Mouse (Mus musculus): ENCODE data around the gene Nup107.
"Not testable (repeated sequence)": the region's sequence is repeated elsewhere in the genome, so short reads cannot be mapped to it uniquely, and the experiment has no call there.

The Nup107 gene

DNA sequence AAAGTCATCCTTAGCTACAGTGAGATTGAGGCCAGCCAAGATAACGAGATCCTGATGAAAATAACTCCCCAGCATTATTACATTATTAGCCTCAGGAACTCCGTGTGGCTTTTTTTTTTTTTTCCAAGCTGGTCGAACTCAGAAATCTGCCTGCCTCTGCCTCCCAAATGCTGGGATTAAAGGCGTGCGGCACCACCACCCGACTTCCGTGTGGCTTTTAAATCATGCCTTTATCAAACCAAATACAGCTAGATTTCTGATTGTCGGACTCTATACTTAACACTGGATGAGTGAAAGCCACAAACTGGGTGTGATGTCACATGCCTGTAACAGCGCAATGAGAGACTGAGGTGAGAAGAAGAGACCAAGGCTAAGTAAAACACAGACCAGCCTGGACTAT, 79.6 kb downstream of the Nup107 start:
- no peak for DNase-seq

DNA sequence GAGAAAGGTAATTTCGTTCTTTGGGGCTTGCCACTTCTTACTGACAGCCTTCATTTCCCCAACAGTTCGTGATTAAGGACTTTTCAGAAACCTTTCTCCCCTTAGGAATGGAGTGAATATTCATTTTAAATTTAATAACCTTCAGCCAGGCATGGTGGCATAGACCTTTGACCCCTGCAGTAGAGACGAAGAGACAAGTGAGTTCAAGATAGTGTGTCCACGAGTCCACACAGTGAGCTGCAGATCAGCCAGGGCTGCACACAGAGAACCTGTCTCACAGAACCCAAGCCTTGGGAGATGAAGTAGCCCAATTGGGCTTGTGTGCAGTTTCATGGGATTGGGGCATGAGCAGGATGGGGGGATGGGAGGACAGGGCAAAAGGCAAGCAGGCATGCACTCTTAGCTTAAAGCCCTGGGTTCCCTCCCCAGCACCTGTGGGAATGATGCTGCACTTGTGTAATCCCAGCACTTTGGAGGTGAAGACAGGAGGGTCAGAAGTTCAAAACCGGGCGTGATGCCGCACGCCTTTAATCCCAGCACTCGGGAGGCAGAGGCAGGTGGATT, 80.2 kb downstream of the Nup107 start:
- no peak for DNase-seq

DNA sequence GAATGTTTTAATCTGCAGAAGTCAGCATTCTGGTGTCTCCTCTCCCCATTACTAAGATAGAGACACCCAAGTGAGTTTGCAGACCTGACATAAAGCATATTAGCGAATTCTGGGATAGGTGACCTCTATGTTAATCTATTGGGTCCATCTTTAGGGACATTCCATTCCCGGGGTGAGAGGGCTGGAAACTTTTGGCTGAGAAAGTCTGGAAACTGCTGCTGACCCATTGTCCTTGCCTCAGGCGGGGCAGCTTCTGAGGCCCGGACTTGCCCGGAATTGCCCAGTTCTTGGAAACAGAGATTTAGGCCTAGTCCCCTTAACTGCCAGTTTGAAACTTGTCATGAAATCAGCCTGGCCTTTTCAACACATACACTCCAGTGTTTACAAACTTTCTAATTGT, 81.1 kb downstream of the Nup107 start:
- DNase-seq = no peak

DNA sequence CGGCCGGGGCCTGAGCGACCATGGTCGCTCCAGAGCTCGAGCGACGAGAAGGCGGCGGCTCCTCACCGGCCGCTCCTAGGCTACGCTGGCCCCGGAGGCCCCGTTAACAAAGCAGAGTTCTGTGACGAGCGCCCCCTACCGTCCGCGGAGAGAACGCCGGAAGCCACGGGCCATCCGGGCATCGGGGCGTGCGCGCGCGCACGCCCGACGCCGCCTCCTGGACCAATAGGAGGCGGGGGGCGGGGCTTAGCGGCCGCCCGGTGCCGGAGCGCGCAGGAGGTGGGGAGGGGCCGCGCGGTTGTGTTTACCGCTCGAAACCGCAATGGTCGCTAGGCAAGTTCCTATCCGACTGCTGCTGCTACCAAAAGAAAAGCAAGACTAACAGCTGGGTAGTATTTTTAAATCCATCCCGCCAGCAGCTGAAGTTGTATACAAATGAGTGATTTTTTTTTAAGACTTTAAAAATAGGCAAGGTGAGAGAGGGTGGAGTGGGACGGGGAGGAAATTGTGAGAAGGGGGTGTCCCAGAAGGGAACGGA, 81.8 kb downstream of the Nup107 start, which contains the start of gene Mdm2:
Gene Mdm2 (minus strand): TSS at position 155 of the 538 bp plus-strand sequence.
- peak; percentile 98 for DNase-seq

DNA sequence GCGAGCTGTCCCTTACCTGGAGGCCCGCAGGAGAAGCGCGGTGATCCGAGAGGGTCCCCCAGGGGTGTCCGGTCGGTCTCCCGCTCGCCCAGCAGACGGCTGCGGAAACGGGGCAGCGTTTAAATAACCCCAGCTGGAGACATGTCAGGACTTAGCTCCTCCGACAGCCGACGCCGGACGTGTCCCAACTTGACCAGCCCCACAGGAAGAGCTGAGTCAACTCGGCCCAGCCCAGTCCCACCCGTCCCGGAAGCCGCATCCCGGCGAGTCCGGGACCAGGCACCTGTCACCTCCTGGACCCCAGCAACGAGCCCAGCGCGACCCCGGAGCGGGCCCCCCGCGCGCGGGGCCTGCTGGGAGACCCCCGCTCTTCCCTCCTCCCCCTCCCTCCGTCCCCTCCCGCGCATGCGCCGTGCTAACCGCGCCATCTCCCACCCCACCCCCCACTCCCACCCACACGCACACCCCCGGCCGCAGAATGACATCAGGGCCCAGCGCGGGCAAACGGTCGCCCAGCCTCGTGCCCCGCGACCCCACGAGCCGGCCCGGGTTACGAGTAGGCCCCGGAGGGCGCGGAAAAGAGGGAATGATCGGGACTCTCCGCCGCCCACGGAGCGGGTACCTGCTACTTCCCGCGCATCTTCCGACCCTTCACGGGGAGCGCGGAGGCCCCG, 82.4 kb downstream of the Nup107 start:
- peak; percentile 74 for DNase-seq

DNA sequence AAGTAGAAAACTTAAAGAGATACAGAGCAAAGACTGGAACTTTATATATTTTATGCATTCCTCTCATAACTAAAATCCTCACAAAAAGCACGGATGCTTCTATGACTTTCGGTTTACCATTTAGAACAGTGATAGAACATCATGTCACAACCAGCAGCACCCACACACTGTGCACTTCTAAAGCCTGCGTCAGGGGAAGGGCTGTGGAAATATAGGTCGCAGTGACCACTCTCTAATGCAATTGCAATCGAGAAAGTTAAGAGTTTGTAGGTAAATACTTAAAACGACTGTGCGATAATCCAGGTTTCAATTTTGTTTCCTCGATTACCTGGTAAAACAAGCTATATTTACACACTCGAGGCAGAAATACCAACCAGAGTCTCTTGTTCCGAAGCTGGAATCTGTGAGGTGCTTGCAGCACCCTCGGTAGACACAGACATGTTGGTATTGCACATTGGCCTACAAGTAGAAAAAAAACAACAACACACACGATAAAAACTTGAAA, 83.1 kb downstream of the Nup107 start:
- no peak for DNase-seq

DNA sequence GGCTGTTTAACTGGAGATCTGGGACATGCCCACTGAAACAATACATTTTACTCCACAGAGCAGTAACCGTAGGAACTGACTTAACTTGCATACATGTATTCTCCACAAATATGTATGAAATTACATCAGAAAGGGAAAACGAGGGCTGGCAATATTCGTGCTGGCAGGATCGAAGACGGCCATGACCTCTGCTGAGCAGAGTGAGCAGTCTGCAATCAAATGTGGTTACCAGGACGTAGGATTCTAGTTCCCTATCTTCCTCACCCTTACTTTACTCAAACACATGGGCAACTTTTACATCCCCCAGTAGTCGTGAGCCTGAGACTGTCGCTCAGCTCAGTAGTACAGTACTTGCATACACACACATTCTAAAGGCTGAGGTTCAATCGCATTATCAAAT, 83.6 kb downstream of the Nup107 start:
- DNase-seq = no peak

DNA sequence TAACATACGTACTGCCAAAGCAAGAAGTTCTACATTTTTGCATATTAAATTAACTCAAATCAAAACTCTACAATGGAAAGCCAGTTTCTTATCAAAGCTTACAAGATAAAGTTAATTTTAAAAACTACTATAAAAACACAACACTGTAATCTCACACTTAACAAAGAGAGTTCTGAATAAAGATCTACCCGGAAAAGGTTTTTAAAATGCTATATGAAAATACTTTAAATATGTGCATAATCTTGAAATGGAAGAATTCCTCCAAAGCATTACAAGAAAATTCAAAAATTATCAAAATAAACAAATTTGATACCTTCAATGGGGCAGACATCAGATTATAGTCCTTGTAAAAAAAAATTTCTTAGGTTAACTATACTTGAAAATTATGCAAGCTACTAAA, 84.1 kb downstream of the Nup107 start:
- no peak for DNase-seq

DNA sequence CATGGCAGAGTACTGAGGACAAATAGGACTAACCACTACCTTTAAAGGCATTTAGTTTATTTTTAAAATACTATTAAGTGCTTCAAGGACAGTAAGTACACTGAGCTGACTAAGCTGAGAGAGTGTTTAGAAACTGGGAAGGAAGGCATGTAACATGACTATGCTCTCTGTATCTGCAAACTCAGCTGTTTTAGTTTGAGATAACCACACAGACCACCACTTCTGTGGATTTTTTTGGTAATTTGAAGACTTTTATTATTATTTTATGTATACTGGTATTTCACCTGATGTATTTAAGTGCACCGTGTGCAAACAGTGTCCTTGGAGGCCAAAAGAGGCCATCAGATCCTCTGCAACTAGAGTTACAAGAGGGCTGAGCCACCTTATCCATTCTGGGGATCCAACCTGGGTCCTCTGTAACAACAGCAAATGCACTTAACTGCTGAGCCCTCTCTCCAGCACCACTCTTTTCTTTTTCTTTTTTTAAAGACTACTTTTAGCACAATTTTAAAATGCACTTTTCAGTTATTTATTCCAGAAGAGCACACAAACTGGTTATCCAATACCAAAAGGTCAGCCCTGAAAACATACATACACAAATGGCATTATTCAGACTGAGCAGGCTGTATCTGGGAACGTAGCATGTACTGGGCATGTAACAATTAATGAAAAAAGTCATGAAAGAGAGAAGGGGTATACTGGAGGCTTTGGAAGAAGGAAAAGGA, 85.2 kb downstream of the Nup107 start:
- DNase-seq = no peak

DNA sequence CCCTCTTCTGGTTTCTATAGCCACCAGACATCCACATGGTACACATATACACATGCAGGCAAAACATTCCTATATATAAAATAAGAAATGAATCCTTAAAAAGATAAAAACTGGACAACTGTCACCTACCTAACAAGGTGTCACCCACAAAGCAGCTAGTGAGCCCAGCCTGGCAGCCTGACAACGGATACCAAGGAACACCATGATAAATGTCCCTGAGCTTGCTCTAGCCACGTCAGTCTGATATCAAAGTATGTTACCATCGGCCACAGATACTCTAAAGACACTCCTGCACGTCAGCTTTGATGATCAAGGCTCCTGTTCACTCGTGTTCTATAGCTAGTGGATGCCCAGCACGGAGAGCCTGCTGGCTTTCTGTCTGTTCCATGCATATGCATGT, 86.1 kb downstream of the Nup107 start:
- DNase-seq = no peak

DNA sequence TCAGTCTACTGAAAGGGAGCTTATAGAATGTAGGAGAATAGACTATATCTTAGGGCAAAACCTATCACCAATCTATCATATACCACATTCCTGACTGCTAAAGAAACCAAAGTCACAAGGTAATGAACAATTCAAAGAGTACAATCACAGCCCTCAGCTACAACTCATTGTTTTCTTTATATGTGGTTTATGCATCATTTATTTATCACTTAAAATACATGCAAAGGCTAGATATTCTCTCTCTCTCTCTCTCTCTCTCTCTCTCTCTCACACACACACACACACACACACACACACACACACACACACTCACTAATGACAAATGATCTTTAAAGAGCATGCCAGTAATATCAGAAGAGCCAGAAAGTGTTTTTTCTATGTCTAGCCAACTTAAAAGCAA, 86.7 kb downstream of the Nup107 start:
- no peak for DNase-seq

DNA sequence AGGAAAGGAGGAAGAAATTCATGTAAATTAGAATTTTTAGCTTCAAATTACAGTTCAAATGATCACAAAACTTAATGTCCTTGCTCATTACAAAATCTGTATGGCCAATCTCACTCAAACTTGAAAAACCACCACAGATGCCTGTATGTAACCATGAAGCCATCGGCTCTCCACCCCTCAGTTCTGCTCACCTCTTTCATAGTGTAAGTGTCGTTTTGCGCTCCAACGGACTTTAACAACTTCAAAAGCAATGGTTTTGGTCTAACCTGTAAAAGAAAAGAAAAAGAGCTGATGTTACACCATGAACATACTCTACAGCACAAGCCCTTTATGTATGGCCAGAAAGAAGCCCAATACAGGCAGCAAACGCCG, 87.6 kb downstream of the Nup107 start:
- DNase-seq = no peak

DNA sequence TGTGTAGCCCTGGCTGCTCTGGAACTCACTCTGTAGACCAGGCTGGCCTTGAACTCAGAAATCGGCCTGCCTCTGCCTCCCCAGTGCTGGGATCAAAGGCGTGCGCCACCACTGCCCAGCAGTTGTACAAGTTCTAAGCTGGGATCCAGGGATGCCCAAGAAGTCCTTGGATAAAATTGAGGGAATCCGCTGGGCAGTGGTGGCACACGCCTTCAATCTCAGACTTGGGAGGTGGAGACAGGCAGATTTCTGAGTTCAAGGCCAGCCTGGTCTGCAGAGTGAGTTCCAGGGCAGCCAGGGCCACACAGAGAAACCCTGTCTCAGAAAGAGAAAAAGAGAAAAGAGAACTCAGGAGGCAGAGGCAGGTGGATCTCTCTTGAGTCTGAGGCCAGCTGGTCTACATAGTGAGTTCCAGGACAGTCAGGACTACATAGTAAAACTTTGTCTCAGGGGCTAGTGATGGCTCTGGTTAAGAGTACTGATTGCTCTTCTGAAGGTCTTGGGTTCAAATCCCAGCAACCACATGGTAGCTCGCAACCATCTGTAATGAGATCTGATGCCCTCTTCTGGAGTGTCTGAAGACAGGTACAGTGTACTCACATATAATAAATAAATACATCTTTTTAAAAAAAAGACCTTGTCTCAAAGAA, 88.1 kb downstream of the Nup107 start:
- DNase-seq = not testable (repeated sequence)

DNA sequence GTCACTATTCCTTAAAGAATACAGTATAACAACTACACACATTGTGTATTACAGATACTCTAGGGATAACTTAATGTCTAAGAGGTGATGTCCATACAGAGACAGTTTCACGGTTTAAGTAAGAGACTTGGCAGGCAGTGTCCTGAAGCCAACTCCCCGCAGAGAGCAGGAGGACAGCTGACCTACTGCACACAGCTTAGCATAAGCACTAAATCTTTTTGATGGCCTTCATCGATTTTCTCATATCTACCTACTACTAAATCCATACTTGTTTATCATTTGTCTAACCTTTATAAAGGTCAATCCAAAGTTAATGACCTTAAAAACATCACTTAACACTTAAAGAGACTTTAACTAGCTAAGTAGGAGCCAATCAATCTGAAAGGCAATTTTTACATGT, 89.0 kb downstream of the Nup107 start:
- DNase-seq = no peak

DNA sequence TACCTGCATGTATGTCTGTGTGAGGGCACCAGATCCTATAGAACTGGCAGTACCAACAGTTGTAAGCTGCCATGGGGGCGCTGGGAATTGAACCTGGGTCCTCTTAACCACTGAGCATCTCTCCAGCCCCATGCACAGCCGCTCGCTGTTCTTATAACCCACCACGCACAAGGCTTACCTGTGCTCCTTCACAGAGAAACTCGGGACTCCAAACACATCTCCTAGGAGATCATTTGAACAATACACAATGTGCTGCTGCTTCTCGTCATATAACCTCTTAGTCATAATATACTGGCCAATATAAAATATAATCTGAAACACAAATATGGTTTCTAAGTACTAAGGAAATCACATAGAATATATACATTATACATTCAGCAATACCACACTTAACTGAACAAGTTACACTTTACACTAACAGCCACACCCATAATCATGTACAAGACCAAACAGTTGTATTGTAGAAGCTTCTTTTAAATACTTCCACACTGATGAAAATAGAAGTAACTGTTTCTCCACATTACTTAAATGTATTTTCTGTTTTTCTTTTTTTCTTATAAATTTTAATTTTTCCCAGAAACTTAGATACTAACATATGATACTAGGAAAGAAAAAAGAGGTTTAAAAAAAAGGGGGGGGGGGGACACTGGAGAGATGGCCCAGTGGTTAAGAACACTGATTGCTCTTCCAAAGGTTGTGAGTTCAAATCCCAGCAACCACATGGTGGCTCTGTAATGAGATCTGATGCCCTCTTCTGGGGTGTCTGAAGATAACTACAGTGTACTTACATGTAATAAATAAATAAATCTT, 90.3 kb downstream of the Nup107 start:
- DNase-seq = no peak

DNA sequence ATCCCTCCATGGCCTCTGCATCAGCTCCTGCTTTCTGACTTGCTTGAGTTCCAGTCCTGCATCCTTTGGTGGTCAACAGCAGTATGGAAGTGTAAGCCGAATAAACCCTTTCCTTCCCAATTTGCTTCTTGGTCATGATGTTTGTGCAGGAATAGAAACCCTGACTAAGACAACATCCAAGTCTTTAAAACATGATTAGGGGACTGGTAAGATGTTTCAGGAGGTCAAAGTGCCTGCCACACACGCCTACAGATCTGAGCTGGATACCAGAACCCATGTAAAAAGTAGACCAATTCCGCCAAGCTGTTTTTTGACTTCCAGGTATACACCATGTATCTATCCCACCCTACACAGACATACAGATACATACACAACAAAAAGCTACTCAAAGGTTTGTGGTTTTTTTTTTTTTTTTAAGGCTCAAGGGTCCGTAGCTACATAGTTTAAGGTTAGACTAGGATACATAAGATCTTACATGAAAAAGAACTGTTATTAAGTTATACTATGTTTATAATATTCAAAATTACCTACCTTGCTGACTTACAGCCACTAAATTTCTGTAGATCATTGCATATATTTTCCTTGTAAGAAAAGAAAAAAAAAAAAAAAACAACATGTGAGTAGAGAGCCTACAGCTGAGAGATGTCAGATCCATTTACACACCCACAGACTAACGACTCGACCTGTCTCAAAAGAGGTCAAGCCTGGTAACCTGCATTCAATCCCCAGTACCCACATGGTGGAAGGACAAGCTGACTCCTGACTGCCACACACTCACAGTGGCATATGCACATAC, 91.3 kb downstream of the Nup107 start:
- DNase-seq = no peak

Measured in right cerebral cortex, postnatal 14 days (tissue).